Mouse (Mus musculus): ENCODE results near the gene Rsph14.
"Not testable (repeated sequence)": the region's sequence is repeated elsewhere in the genome, so short reads cannot be mapped to it uniquely, and the experiment has no call there.

The Rsph14 gene

GRCm38 (mm10) chr10:75053655-75054054 is 21.3 kb upstream of the Rsph14 start:
- DNase-seq (ENCODE audit: low spot score in 2 of 2), result no peak

- no peak for DNase-seq (ENCODE audit: low spot score in 2 of 2)
Observed at GRCm38 (mm10) chr10:75052902-75053301, 20.5 kb upstream of the Rsph14 start.

GRCm38 (mm10) chr10:75051364-75052074 is 19.1 kb upstream of the Rsph14 start:
- DNase-seq (ENCODE audit: low spot score in 2 of 2), result no peak

GRCm38 (mm10) chr10:75048711-75049110 is 16.3 kb upstream of the Rsph14 start:
- DNase-seq (ENCODE audit: low spot score in 2 of 2), result no peak

- no peak for DNase-seq (ENCODE audit: low spot score in 2 of 2)
Observed at GRCm38 (mm10) chr10:75045831-75046230, 13.4 kb upstream of the Rsph14 start.

GRCm38 (mm10) chr10:75044459-75044858 is 12.1 kb upstream of the Rsph14 start:
- DNase-seq (ENCODE audit: low spot score in 2 of 2), result no peak

- DNase-seq (ENCODE audit: low spot score in 2 of 2), result not testable (repeated sequence)
Observed at GRCm38 (mm10) chr10:75042060-75042459, 9.7 kb upstream of the Rsph14 start.

- peak; percentile 67 to 68 for DNase-seq (ENCODE audit: low spot score in 2 of 2)
Observed at GRCm38 (mm10) chr10:75036883-75037379, 4.5 kb upstream of the Rsph14 start, which contains the start of gene Rab36. TSS of gene Rab36 (plus strand) at chr10:75037058.

GRCm38 (mm10) chr10:75031345-75032114 is 856 bp downstream of the Rsph14 start:
- DNase-seq (ENCODE audit: low spot score in 2 of 2), result no peak

GRCm38 (mm10) chr10:75030234-75030633 is 2.2 kb downstream of the Rsph14 start:
- DNase-seq (ENCODE audit: low spot score in 2 of 2), result no peak

- no peak for DNase-seq (ENCODE audit: low spot score in 2 of 2)
Observed at GRCm38 (mm10) chr10:75029677-75030076, 2.7 kb downstream of the Rsph14 start.

- DNase-seq (ENCODE audit: low spot score in 2 of 2), result no peak
Observed at GRCm38 (mm10) chr10:75028743-75029142, 3.6 kb downstream of the Rsph14 start.

- no peak for DNase-seq (ENCODE audit: low spot score in 2 of 2)
Observed at GRCm38 (mm10) chr10:75026491-75026890, 5.9 kb downstream of the Rsph14 start.

- DNase-seq (ENCODE audit: low spot score in 2 of 2), result peak; percentile 40 to 74
Observed at GRCm38 (mm10) chr10:75021138-75021537, 11.2 kb downstream of the Rsph14 start.

- DNase-seq (ENCODE audit: low spot score in 2 of 2), result no peak
Observed at GRCm38 (mm10) chr10:75020271-75020670, 12.1 kb downstream of the Rsph14 start.

- no peak for DNase-seq (ENCODE audit: low spot score in 2 of 2)
Observed at GRCm38 (mm10) chr10:75016481-75016880, 15.9 kb downstream of the Rsph14 start.

GRCm38 (mm10) chr10:75015465-75015864 is 16.9 kb downstream of the Rsph14 start:
- no peak for DNase-seq (ENCODE audit: low spot score in 2 of 2)

GRCm38 (mm10) chr10:75010704-75011103 is 21.7 kb downstream of the Rsph14 start:
- DNase-seq (ENCODE audit: low spot score in 2 of 2), result no peak

GRCm38 (mm10) chr10:75006889-75007662 is 25.3 kb downstream of the Rsph14 start:
- DNase-seq (ENCODE audit: low spot score in 2 of 2), result no peak

GRCm38 (mm10) chr10:75004067-75004466 is 28.3 kb downstream of the Rsph14 start:
- DNase-seq (ENCODE audit: low spot score in 2 of 2), result no peak

GRCm38 (mm10) chr10:75001391-75001790 is 31.0 kb downstream of the Rsph14 start:
- no peak for DNase-seq (ENCODE audit: low spot score in 2 of 2)

- DNase-seq (ENCODE audit: low spot score in 2 of 2), result no peak
Observed at GRCm38 (mm10) chr10:74995377-74995776, 37.0 kb downstream of the Rsph14 start.
